Mouse (Mus musculus) midbrain, embryonic 16.5 days (tissue): ENCODE measurements around the gene Ntrk3. TPM values are rescaled to one million over a fixed set of nuclear protein-coding genes. Genes with fewer than 3 reads are reported as not detected.

ENCODE experiments used
- ATAC-seq: fragments of 200-750 bp; cut with Nextera tagmentation; 2 replicates; pipeline ENCODE4 v1.8.0; 2017; ENCODE audit warnings: moderate TSS enrichment
- H3K27ac ChIP-seq: fragments of 300-500 bp; sonication (generic); 2 replicates; pipeline ENCODE4 v1.5.1; 2014; ENCODE audit warnings: mild to moderate bottlenecking, low read length, mixed read lengths
- H3K27me3 ChIP-seq: fragments of 300-500 bp; sonication (generic); 2 replicates; pipeline ENCODE4 v1.6.1; 2014; ENCODE audit warnings: low read depth, low read length, mixed read lengths; ENCODE audit not compliant: control insufficient read depth, insufficient read depth
- H3K36me3 ChIP-seq: fragments of 300-500 bp; sonication (generic); 2 replicates; pipeline ENCODE4 v1.6.1; 2014; ENCODE audit warnings: mild to moderate bottlenecking, low read length, moderate library complexity, mixed read lengths; ENCODE audit not compliant: control insufficient read depth, insufficient read depth
- H3K4me1 ChIP-seq: fragments of 300-500 bp; sonication (generic); 2 replicates; pipeline ENCODE4 v1.6.1; 2014; ENCODE audit warnings: mild to moderate bottlenecking, low read length, mixed read lengths; ENCODE audit not compliant: control insufficient read depth, insufficient read depth
- H3K4me2 ChIP-seq: fragments of 300-500 bp; sonication (generic); 2 replicates; pipeline ENCODE4 v1.6.1; 2014; ENCODE audit warnings: mild to moderate bottlenecking, low read length, mixed read lengths
- H3K4me3 ChIP-seq: fragments of 300-500 bp; sonication (generic); 2 replicates; pipeline ENCODE4 v1.5.1; 2014; ENCODE audit warnings: low read depth, mild to moderate bottlenecking, low read length, moderate library complexity, mixed read lengths
- H3K9ac ChIP-seq: fragments of 300-500 bp; sonication (generic); 2 replicates; pipeline ENCODE4 v1.6.1; 2014; ENCODE audit warnings: low read depth, low read length, mixed read lengths
- H3K9me3 ChIP-seq: fragments of 300-500 bp; sonication (generic); replicated peaks from 2 replicates; pipeline ENCODE4 v1.6.1; 2014; ENCODE audit warnings: mild to moderate bottlenecking, low read length, mixed read lengths; ENCODE audit not compliant: control insufficient read depth, poor library complexity, severe bottlenecking
- WGBS: fragments of 180-500 bp; shearing (Covaris S2); extraction: QIAGEN DNeasy Blood & Tissue Kit; methylation state at CpG from one replicate; pipeline ENCODE4 v1.1.7; 2014; 5-methylcytosine and 5-hydroxymethylcytosine counted together
- polyA plus RNA-seq: library from polyadenylated mRNA; unstranded; fragments of >200 nt; fragmentation: Nextera tagmentation; extraction: Ambion mirVana; gene quantifications from 2 replicates; pipeline ENCODE4 v1.2.1, GENCODE M21; 2015

Ntrk3 gene
- polyA plus RNA-seq, 1 experiment from 2014 or later: 24.7 TPM

DNA sequence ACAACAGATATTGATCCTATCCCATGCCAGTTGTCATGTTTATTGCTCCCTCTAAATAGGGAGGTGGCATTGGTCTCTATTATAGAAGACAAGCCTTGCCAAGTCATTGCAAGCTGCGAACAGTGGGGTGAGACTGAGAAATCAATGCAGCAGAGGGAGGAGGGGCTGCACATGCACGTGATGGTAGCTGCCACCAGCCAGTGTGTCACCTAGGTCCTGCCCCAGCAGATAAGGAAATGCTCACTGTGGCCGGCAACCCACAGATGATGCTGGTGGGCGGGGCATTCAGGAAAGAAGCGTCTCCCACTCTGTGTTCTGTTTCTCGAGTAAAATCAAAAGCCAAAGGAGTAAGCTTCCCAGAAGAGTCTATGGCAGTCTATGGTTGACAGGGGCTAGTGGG, 154.1 kb downstream of the Ntrk3 start:
- Histone ChIP-seq H3K4me2 (no peak overlapping the region), H3K4me1 (peaks cover 9% of the 10 kb centered on the region; the same call in 1 of the 2 replicates), H3K9ac (no peak overlapping the region), H3K9me3 (no peaks in the 10 kb centered on the region), H3K4me3 (no peak overlapping the region), H3K36me3 (no peaks in the 10 kb centered on the region), H3K27me3 (peaks cover 5% of the 10 kb centered on the region), H3K27ac (no peak overlapping the region)
- WGBS: 67% methylated on average over 6 of the region's 6 CpGs
- no peak for ATAC-seq

DNA sequence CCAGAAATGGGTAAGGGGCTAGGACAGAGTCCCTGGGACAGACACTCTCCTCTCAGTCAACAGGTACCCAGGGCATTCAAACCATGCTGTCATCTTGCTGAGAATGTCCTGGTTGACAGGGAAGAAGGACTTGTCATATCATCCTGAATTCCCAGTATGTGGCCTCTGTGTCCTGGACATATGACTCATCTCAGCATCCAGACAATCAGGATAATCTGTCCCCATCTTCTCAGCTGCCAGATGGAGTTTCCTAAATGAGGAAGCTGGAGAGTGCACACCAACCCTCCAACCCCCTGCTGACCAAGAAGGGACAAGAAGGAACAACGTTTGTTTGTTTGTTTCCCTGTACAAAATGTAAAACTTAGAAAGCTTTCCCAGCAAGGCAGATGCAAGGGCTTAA, 156.5 kb downstream of the Ntrk3 start:
- 50% methylated on average over 1 of the region's 1 CpGs for WGBS
- H3K4me3 ChIP-seq: no peak overlapping the region
- peaks cover 9% of the 10 kb centered on the region; the same call in 1 of the 2 replicates for H3K4me1 ChIP-seq
- ATAC-seq: no peak
- H3K27ac ChIP-seq: no peak overlapping the region
- no peaks in the 10 kb centered on the region for H3K36me3 ChIP-seq
- no peak overlapping the region for H3K4me2 ChIP-seq
- no peaks in the 10 kb centered on the region for H3K9me3 ChIP-seq
- peaks cover 5% of the 10 kb centered on the region for H3K27me3 ChIP-seq
- H3K9ac ChIP-seq: no peak overlapping the region

DNA sequence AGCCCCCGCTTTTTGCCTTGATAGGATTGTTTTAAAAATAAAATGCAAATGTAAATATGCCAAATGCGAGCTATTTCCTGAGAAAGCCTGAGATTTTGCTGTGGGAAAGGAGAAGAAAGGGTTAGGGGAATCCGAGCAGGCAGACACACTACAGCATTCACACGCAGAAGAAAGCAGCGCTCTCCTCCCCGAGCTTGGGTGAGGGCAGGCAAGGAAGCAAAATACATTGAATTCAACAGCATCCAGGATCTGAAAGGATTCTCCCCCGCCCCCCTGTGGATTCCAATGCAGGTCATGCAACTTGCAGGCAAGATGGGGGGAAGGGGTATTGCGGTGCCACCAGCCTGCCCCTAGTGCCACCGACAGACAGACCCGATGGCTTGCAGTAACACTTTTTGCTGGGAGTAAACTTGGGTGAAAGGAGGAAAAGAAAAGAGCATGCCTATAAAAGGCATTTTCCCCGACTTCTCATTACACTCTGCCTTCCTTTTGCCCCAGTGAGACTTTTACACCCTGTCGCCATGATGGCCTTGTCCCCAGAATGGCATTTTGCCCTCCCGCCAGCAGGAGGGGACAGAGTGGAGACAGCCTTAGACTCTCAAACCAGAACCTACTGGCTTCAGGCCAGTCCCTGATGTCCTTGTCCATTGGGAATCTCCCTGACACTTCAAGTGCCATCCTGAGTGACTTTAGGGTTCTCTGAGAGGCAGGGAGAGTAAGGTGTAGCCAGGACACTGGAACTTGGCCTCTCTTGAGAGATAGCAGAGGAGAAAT, 158.2 kb downstream of the Ntrk3 start:
- Histone ChIP-seq H3K4me2 (peak overlapping the region; percentile 72), H3K9ac (peak overlapping the region; percentile 70), H3K36me3 (no peaks in the 10 kb centered on the region), H3K9me3 (no peaks in the 10 kb centered on the region), H3K4me3 (peak overlapping the region; percentile 56), H3K27me3 (peaks cover 5% of the 10 kb centered on the region), H3K4me1 (peaks cover 15% of the 10 kb centered on the region), H3K27ac (peak overlapping the region; percentile 92)
- ATAC-seq: no peak; the same call in 1 of the 2 replicates
- 3% methylated on average over 13 of the region's 13 CpGs for WGBS

DNA sequence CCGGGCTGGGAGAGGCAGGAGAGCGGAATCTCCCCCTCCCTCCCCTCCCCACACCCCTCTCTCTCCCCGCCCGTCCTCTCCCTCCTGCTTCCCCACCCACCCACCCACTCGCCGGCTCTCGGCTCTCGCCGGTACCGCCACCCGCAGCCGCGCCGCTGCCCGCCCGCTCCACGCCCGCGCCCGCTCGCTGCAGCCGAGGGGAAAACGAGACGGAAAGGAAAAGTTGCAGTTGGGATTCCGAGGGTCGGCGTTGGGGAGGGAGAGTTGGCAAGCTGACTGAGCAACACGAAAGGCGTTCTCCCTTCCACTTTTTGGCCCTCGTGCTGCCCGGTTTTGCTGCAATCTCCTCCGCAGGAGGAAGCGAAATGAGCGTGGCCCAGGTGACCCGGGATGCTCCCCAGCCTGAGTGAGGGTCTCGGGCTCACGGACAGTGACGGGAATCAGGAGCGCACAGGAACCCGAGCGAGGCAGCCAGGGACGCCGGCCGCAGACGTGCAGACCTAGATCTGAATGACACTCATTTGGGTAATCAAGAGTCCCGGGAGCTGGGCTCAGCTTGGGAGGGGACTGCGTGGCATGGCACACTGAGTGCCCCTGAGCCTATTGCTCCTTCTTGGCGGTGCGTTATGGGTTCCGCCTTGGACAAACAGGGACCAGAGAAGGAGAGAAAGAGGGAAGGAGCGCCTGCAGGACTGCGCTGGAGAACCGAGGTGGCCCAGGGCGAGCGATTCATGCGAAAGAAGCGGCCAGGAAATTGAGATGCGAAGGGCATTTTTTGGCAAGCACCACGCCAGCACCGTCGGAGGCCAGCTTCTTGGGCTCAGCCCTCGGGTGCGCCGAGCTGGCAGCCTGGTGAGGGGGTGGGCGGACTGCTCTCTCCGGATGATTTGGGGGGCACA, 159.1 kb downstream of the Ntrk3 start:
- ATAC-seq: peak; percentile 57
- no peaks in the 10 kb centered on the region for H3K9me3 ChIP-seq
- H3K27me3 ChIP-seq: peaks cover 5% of the 10 kb centered on the region
- peak overlapping the region; percentile 92 for H3K27ac ChIP-seq
- peaks cover 24% of the 10 kb centered on the region for H3K4me1 ChIP-seq
- peak overlapping the region; percentile 56 for H3K4me3 ChIP-seq
- no peaks in the 10 kb centered on the region for H3K36me3 ChIP-seq
- H3K4me2 ChIP-seq: peak overlapping the region; percentile 72
- H3K9ac ChIP-seq: peak overlapping the region; percentile 70
- WGBS: under 1% methylated on average over 46 of the region's 66 CpGs

DNA sequence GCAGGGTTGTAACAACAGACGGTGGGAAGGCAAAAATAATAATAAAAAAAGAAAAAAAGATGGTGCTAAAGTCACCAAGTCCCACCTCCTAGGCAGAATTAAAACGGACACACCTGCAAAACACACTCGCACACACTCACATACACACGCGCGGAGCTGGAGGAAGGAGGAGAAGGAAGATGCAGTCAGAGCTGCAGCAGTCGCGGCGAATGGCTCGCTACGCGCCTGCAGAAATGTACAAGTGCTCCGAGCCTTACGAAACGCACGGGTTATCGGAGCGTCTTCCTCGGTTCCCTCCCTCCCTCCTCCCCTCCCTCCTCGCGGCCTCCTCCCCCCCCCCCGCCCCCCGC, 159.7 kb downstream of the Ntrk3 start:
- peaks cover 28% of the 10 kb centered on the region for H3K4me1 ChIP-seq
- peak overlapping the region; percentile 92 for H3K27ac ChIP-seq
- H3K36me3 ChIP-seq: no peaks in the 10 kb centered on the region
- H3K4me2 ChIP-seq: peak overlapping the region; percentile 72
- ATAC-seq: peak; percentile 65
- H3K27me3 ChIP-seq: peaks cover 5% of the 10 kb centered on the region
- peak overlapping the region; percentile 70 for H3K9ac ChIP-seq
- under 1% methylated on average over 15 of the region's 23 CpGs for WGBS
- no peaks in the 10 kb centered on the region for H3K9me3 ChIP-seq
- peak overlapping the region; percentile 56 for H3K4me3 ChIP-seq

DNA sequence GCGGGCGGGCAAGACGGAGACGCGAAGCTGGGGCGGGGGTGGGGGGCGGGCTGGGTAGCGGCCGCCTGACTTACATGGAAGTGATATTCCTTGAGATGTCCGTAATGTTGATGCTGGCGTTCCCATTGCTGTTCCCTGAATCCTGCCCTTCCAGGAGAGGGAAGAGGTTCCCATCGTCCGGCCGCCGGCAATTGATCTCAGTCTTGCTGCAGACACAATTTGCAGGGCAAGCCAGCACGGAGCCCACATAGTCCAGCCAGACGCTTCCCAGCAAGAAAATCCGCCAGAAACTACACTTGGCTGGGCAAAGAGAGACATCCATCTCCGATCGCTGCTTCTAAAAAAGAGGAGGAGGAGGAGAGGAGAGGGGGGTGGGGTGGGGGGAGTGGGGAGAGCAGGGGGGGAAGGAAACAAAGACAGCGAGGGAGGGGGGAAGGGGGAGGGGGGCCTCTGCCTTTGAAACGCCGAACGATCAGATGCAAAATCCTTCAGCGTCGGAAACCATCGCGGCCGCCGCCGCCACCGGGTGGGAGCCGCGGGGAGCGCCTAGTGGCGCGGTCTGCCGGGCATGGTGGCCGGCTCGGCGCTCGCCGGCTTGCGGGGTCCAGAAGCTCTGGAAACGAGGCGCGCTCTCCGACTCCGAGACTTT, 160.2 kb downstream of the Ntrk3 start:
- peak; percentile 54 for ATAC-seq

DNA sequence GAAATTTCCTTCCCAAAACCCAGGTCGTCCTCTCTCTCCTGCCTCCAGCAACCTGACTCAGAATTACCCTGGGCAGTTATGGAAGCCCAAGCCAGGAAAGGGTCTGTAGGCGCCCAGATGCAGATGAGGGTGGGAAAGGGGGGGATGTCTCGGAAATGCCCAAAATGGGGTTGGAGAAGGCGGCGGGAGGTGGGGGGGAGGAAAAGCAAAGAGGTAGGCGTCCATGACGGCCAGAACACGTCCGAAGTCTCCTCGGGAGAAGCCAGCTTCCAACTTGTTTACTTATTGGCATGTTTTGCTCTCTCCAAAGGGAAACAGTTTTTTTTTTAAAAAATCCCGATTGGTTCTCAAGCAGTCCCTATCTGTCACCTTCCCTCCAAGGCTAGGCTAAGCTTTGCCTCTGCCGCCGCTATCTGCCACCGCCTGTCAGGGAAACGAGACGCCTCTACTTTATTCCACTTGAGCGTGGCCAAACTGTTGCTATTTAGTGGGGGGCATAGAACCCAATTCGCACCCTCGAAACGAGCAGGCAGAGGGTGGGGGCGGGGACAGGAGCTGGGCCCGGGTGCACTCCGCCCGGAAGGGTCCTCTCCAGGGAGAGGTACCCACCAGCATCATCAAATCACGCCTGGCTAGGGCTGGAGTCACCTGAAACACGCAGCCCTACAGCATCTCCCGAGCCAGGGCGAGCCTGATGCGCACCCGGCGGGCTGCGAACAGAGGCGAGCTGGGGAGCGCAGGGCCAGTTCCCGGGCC, 160.9 kb downstream of the Ntrk3 start:
- WGBS: 1% methylated on average over 34 of the region's 35 CpGs
- Histone ChIP-seq H3K4me3 (peak overlapping the region; percentile 56), H3K9ac (peak overlapping the region; percentile 70), H3K4me2 (peak overlapping the region; percentile 72), H3K27me3 (peaks cover under 1% of the 10 kb centered on the region; the same call in 1 of the 2 replicates), H3K9me3 (no peaks in the 10 kb centered on the region), H3K27ac (peak overlapping the region; percentile 92), H3K4me1 (peaks cover 30% of the 10 kb centered on the region), H3K36me3 (no peaks in the 10 kb centered on the region)
- ATAC-seq: peak; percentile 64

More for the DNA sequence above, 160.2 kb downstream of the Ntrk3 start:
- Histone ChIP-seq H3K27me3 (peaks cover 5% of the 10 kb centered on the region), H3K4me1 (peaks cover 30% of the 10 kb centered on the region), H3K36me3 (no peaks in the 10 kb centered on the region), H3K9ac (peak overlapping the region; percentile 70), H3K9me3 (no peaks in the 10 kb centered on the region), H3K27ac (peak overlapping the region; percentile 92), H3K4me2 (peak overlapping the region; percentile 72), H3K4me3 (peak overlapping the region; percentile 56)
- WGBS: under 1% methylated on average over 46 of the region's 49 CpGs

DNA sequence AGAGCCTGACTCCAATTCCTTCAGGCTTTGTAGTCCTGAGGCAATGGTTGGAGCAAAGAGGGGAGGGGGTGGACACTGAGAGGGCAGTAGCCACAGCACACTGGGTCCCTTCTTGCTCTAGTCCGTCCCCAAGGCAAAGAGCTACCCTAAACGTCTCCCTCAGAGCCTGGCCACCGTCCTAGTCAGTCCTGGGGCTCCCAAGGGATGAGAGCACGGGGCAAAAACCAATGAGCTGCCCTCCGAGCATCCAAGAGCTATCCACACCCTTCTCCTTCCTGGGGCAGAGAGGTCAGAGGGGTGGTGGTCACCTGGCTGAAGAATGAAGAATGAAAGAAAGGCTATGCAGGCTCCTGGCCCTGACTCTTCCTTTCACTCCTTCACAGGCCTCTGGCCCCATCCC, 161.6 kb downstream of the Ntrk3 start:
- H3K9ac ChIP-seq: peak overlapping the region; percentile 70
- peak overlapping the region; percentile 23; the same call in 1 of the 2 replicates for H3K27ac ChIP-seq
- no peaks in the 10 kb centered on the region for H3K36me3 ChIP-seq
- peak overlapping the region; percentile 56 for H3K4me3 ChIP-seq
- no peaks in the 10 kb centered on the region; the same call in 1 of the 2 replicates for H3K27me3 ChIP-seq
- no peak for ATAC-seq
- WGBS: 24% methylated on average over 5 of the region's 5 CpGs
- no peaks in the 10 kb centered on the region for H3K9me3 ChIP-seq
- H3K4me1 ChIP-seq: peaks cover 31% of the 10 kb centered on the region
- H3K4me2 ChIP-seq: peak overlapping the region; percentile 72
